Mouse (Mus musculus): ENCODE results near the gene Spata25. TPM values are rescaled to one million over a fixed set of nuclear protein-coding genes. Genes with fewer than 3 reads are reported as not detected.
A peak's percentile ranks its signal among the peaks of the same experiment; 100 is the strongest.
"Not testable (repeated sequence)": the region's sequence is repeated elsewhere in the genome, so short reads cannot be mapped to it uniquely, and the experiment has no call there.

Spata25 gene
- polyA plus RNA-seq, 1 experiment from 2014 or later = not detected

GRCm38 (mm10) chr2:164857101-164857821, 28.9 kb upstream of the Spata25 start, which contains the start of gene Pltp:
TSS of gene Pltp (minus strand) at chr2:164857711.
- Histone ChIP-seq H3K27me3 (replicated peaks; ENCODE audit: control insufficient read depth, insufficient read depth, low read length) (peaks cover 53% of the 10 kb centered on the region), H3K4me2 (peak within 1 kb of the TSS; percentile 80), H3K9me3 (ENCODE audit: control insufficient read depth, low read length) (no peaks in the 10 kb centered on the region), H3K27ac (ENCODE audit: low read depth, low read length) (no peak within 1 kb of the TSS), H3K4me1 (replicated peaks; ENCODE audit: control insufficient read depth, insufficient read depth, low read length) (peaks cover 15% of the 10 kb centered on the region), H3K36me3 (ENCODE audit: control insufficient read depth, insufficient read depth, low read length) (no peaks in the 10 kb centered on the region), H3K9ac (ENCODE audit: low read depth, low read length) (no peak within 1 kb of the TSS), H3K4me3 (ENCODE audit: low read depth, low read length) (peak within 1 kb of the TSS; percentile 52)
- DNase-seq (ENCODE audit: low spot score) (peak; percentile 55), ATAC-seq (replicated peaks; ENCODE audit: low FRiP score) (peak; percentile 48; the same call in 1 of the 2 replicates)
- 1% methylated on average over 47 of the region's 47 CpGs for WGBS

DNA sequence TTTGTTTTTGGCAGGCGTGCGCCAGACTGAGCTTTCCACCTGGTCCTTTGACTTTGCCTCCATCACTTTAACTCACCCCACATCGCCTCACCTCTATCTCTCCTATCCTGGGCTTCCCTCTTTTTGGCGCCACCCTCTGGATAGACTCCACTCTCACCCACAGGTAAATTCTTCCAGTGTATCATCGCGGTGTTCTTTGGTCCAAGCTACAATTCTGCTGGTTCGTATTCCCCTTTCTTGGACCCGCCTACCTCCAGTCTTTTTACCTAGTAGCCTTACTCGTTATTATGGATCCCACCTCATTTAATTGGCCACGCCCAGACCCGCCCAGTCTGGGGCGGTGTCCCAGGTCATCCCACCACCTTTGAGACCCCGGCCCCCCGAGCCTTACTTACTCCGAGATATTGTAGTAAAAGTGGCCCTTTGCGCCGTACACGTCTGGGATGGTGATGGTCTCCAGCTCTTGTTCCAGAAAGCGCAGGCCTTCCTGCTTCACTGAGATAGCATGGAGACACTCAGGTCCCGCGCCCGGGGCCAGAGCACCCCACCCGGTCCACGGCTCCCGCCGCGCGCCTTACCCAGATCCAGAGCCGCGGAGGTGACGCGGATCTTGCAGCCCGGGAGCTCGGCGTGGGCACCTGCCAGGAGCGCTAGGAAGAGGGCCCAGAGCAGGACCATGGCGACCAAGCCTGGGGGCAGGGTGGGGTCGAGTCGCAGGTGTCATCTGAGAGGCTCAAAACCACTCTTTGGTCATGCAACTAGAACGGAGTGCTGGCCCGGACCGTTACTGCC, 28.2 kb upstream of the Spata25 start:
- H3K36me3 ChIP-seq (ENCODE audit: control insufficient read depth, insufficient read depth, low read length) = no peaks in the 10 kb centered on the region
- peak overlapping the region; percentile 52 for H3K4me3 ChIP-seq (ENCODE audit: low read depth, low read length)
- peaks cover 15% of the 10 kb centered on the region for H3K4me1 ChIP-seq (replicated peaks; ENCODE audit: control insufficient read depth, insufficient read depth, low read length)
- H3K27ac ChIP-seq (ENCODE audit: low read depth, low read length) = no peak overlapping the region
- ATAC-seq (replicated peaks; ENCODE audit: low FRiP score) (no peak; the same call in 1 of the 2 replicates), DNase-seq (ENCODE audit: low spot score) (no peak)
- peaks cover 53% of the 10 kb centered on the region for H3K27me3 ChIP-seq (replicated peaks; ENCODE audit: control insufficient read depth, insufficient read depth, low read length)
- H3K9ac ChIP-seq (ENCODE audit: low read depth, low read length) = no peak overlapping the region
- H3K9me3 ChIP-seq (ENCODE audit: control insufficient read depth, low read length) = no peaks in the 10 kb centered on the region
- peak overlapping the region; percentile 80 for H3K4me2 ChIP-seq
- whole genome bisulfite sequencing = 1% methylated on average over 42 of the region's 42 CpGs

DNA sequence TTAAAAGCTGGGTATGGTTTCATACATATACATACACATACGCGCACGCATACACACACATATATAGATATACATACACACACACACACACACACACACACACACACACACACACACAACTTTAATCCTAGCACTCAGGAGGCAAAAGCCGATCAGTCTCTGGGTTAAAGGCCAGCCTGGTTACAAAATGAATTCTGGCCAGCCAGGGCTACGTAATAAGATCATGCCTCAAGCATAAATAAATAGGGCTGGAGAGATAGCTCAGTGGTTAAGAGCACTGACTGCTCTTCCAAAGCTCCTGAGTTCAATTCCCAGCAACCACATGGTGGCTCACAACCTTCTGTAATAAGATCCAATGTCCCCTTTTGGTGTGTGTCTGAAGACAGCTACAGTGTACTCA, 27.2 kb upstream of the Spata25 start:
- 80% methylated on average over 5 of the region's 5 CpGs for WGBS
- Histone ChIP-seq H3K27me3 (replicated peaks; ENCODE audit: control insufficient read depth, insufficient read depth, low read length) (peaks cover 53% of the 10 kb centered on the region), H3K4me1 (replicated peaks; ENCODE audit: control insufficient read depth, insufficient read depth, low read length) (peaks cover 15% of the 10 kb centered on the region)
- not testable (repeated sequence) for H3K9ac ChIP-seq (ENCODE audit: low read depth, low read length); ATAC-seq (replicated peaks; ENCODE audit: low FRiP score); H3K36me3 ChIP-seq (ENCODE audit: control insufficient read depth, insufficient read depth, low read length); H3K4me2 ChIP-seq; H3K9me3 ChIP-seq (ENCODE audit: control insufficient read depth, low read length); H3K27ac ChIP-seq (ENCODE audit: low read depth, low read length); H3K4me3 ChIP-seq (ENCODE audit: low read depth, low read length); DNase-seq (ENCODE audit: low spot score)

DNA sequence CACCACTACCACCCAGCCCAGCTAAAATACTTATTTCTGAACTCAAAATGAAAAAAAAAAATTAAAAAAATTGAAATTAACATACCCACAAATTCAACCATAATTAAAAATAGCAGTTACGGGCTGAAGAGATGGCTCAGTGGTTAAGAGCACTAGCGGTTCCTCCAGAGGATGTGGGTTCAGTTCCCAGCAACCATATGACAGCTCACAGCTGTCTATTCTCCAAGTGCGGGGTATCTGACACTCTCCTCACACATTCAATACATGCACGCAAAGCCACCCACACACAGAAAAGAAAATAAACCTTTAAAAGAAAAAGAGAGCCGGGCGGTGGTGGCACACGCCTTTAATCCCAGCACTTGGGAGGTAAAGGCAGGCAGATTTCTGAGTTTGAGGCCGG, 21.7 kb upstream of the Spata25 start:
- no peaks in the 10 kb centered on the region for H3K9me3 ChIP-seq (ENCODE audit: control insufficient read depth, low read length)

GRCm38 (mm10) chr2:164845782-164846181, 17.4 kb upstream of the Spata25 start:
- 47% methylated on average over 3 of the region's 3 CpGs for whole genome bisulfite sequencing
- H3K27me3 ChIP-seq (replicated peaks; ENCODE audit: control insufficient read depth, insufficient read depth, low read length) = no peaks in the 10 kb centered on the region
- no peak overlapping the region for H3K27ac ChIP-seq (ENCODE audit: low read depth, low read length)
- no peaks in the 10 kb centered on the region for H3K4me1 ChIP-seq (replicated peaks; ENCODE audit: control insufficient read depth, insufficient read depth, low read length)
- no peaks in the 10 kb centered on the region for H3K36me3 ChIP-seq (ENCODE audit: control insufficient read depth, insufficient read depth, low read length)
- H3K9me3 ChIP-seq (ENCODE audit: control insufficient read depth, low read length) = no peaks in the 10 kb centered on the region
- H3K4me2 ChIP-seq = no peak overlapping the region
- DNase-seq (ENCODE audit: low spot score) = no peak
- no peak overlapping the region for H3K9ac ChIP-seq (ENCODE audit: low read depth, low read length)
- no peak overlapping the region for H3K4me3 ChIP-seq (ENCODE audit: low read depth, low read length)
- no peak for ATAC-seq (replicated peaks; ENCODE audit: low FRiP score)

More for the DNA sequence above, 21.7 kb upstream of the Spata25 start:
- ATAC-seq (replicated peaks; ENCODE audit: low FRiP score) (no peak), DNase-seq (ENCODE audit: low spot score) (no peak)
- H3K4me3 ChIP-seq (ENCODE audit: low read depth, low read length) = no peak overlapping the region
- H3K9ac ChIP-seq (ENCODE audit: low read depth, low read length) = no peak overlapping the region
- WGBS = 83% methylated on average over 8 of the region's 8 CpGs
- H3K4me1 ChIP-seq (replicated peaks; ENCODE audit: control insufficient read depth, insufficient read depth, low read length) = no peaks in the 10 kb centered on the region
- no peaks in the 10 kb centered on the region for H3K36me3 ChIP-seq (ENCODE audit: control insufficient read depth, insufficient read depth, low read length)
- H3K27me3 ChIP-seq (replicated peaks; ENCODE audit: control insufficient read depth, insufficient read depth, low read length) = peaks cover 20% of the 10 kb centered on the region
- no peak overlapping the region for H3K27ac ChIP-seq (ENCODE audit: low read depth, low read length)
- H3K4me2 ChIP-seq = no peak overlapping the region

DNA sequence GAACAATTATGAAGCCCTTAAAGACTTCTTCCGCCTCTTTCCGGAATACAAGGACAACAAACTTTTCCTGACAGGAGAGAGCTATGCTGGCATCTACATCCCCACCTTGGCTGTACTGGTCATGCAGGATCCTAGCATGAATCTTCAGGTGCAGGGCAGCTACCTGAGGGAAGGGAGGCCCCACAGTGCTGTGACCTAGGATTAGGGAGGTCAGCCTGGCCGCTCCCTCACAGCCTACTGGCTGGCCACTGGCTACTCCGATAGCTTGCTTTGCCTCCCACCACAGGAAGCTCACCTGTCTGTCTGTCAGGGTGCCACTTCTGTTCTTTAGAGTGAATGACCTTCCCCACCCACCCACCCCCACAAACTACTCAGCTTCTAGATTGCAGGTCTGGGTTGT, 6.8 kb upstream of the Spata25 start:
- peak overlapping the region; percentile 100 for H3K4me2 ChIP-seq
- no peaks in the 10 kb centered on the region for H3K27me3 ChIP-seq (replicated peaks; ENCODE audit: control insufficient read depth, insufficient read depth, low read length)
- no peaks in the 10 kb centered on the region for H3K9me3 ChIP-seq (ENCODE audit: control insufficient read depth, low read length)
- no peak overlapping the region for H3K9ac ChIP-seq (ENCODE audit: low read depth, low read length)
- H3K36me3 ChIP-seq (ENCODE audit: control insufficient read depth, insufficient read depth, low read length) = peaks cover 15% of the 10 kb centered on the region; the same call in 1 of the 2 replicates
- peaks cover 10% of the 10 kb centered on the region for H3K4me1 ChIP-seq (replicated peaks; ENCODE audit: control insufficient read depth, insufficient read depth, low read length)
- 95% methylated on average over 4 of the region's 4 CpGs for WGBS
- no peak overlapping the region for H3K27ac ChIP-seq (ENCODE audit: low read depth, low read length)
- DNase-seq (ENCODE audit: low spot score) = no peak
- peak overlapping the region; percentile 77; the same call in 1 of the 2 replicates for H3K4me3 ChIP-seq (ENCODE audit: low read depth, low read length)
- ATAC-seq (replicated peaks; ENCODE audit: low FRiP score) = no peak

DNA sequence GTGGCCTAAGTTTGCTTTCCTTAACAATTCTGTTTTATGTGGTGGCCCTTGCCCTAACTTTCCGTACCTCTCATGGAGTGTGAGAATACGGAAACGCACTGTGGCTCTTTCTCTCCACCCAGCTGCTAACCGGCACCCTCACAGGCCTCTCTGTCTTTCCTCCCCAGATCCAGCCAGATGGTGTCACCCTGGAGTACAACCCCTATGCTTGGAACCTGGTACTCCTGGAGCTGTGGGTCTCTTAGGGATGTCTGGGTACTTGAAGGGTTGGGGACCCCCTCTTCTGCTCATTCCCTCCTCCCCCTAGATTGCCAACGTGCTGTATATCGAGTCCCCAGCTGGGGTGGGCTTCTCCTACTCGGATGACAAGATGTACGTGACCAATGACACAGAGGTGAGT, 6.2 kb upstream of the Spata25 start:
- Histone ChIP-seq H3K9me3 (ENCODE audit: control insufficient read depth, low read length) (no peaks in the 10 kb centered on the region), H3K4me1 (replicated peaks; ENCODE audit: control insufficient read depth, insufficient read depth, low read length) (peaks cover 10% of the 10 kb centered on the region), H3K9ac (ENCODE audit: low read depth, low read length) (peak overlapping the region; percentile 87), H3K36me3 (ENCODE audit: control insufficient read depth, insufficient read depth, low read length) (peaks cover 11% of the 10 kb centered on the region; the same call in 1 of the 2 replicates), H3K27ac (ENCODE audit: low read depth, low read length) (0 out of 2 replicates have a peak overlapping the region, but pooled peaks have one; percentile 79), H3K4me3 (ENCODE audit: low read depth, low read length) (peak overlapping the region; percentile 77), H3K27me3 (replicated peaks; ENCODE audit: control insufficient read depth, insufficient read depth, low read length) (no peaks in the 10 kb centered on the region), H3K4me2 (peak overlapping the region; percentile 100)
- WGBS = 40% methylated on average over 8 of the region's 8 CpGs
- DNase-seq (ENCODE audit: low spot score) (no peak), ATAC-seq (replicated peaks; ENCODE audit: low FRiP score) (no peak)

- peak within 1 kb of the TSS; percentile 79 for H3K27ac ChIP-seq (ENCODE audit: low read depth, low read length)
- ATAC-seq (replicated peaks; ENCODE audit: low FRiP score) (peak; percentile 56), DNase-seq (ENCODE audit: low spot score) (peak; percentile 90)
- H3K9me3 ChIP-seq (ENCODE audit: control insufficient read depth, low read length) = no peaks in the 10 kb centered on the region
- peak within 1 kb of the TSS; percentile 100 for H3K4me2 ChIP-seq
- peaks cover 3% of the 10 kb centered on the region; the same call in 1 of the 2 replicates for H3K36me3 ChIP-seq (ENCODE audit: control insufficient read depth, insufficient read depth, low read length)
- peak within 1 kb of the TSS; percentile 77 for H3K4me3 ChIP-seq (ENCODE audit: low read depth, low read length)
- no peaks in the 10 kb centered on the region for H3K27me3 ChIP-seq (replicated peaks; ENCODE audit: control insufficient read depth, insufficient read depth, low read length)
- 1% methylated on average over 31 of the region's 31 CpGs for WGBS
- H3K9ac ChIP-seq (ENCODE audit: low read depth, low read length) = peak within 1 kb of the TSS; percentile 87
- H3K4me1 ChIP-seq (replicated peaks; ENCODE audit: control insufficient read depth, insufficient read depth, low read length) = peaks cover 10% of the 10 kb centered on the region
These were observed 5.1 kb upstream of the Spata25 start, which contains the start of gene Neurl2 for GRCm38 (mm10) chr2:164833314-164833959. TSS of gene Neurl2 (minus strand) at chr2:164833456.

Measured in liver, embryonic 11.5 days (tissue).